Mouse (Mus musculus) left cerebral cortex, adult 18-20 months (tissue): Measurements from ENCODE around the gene Spem2. TPM values are rescaled to one million over a fixed set of nuclear protein-coding genes. Genes with fewer than 3 reads are reported as not detected.
A peak's percentile ranks its signal among the peaks of the same experiment; 100 is the strongest.
"Not testable (repeated sequence)": the region's sequence is repeated elsewhere in the genome, so short reads cannot be mapped to it uniquely, and the experiment has no call there.

Experiments used
- DNase-seq, 2 experiments: peaks; one replicate each; pipeline ENCODE4 v3.0.0; 2021 to 2022; ENCODE audit warnings: low spot score in 2 of 2, mixed read lengths in 1 of 2
- long read RNA-seq, 2 experiments: library from polyadenylated mRNA; stranded (forward); transcript quantifications; one replicate each; pipeline ENCODE4 v2.0.0; 2021
- total RNA-seq, 2 experiments: library from RNA; stranded (reverse); gene quantifications; 2 replicates each; pipeline ENCODE4 v1.2.3; 2021

The Spem2 gene
- total RNA-seq = not detected
- long read RNA-seq, experiment 1 = 0 reads
- long read RNA-seq, experiment 2 = 0 reads

DNA sequence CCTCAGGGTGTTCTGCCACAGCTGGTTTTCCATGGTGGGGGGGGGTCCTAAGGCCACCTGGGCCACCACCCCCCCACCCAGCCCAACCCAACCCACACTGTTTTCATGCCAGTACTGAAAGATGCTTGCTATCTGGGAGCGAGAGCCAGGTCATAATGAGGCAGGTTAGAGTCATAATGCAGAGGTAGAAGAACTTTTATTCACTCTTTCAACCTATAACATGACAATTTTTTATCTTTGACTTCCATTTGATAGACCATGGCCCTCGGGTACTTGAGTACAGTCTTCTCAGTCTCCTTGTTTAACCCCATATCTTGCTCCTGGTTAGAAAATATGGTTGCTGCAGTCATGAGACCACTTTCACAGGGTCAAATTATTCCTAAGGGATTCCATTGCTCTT is at the start of gene Spem2:
Spem2 (minus strand) TSS at position 101 of the 400 bp plus-strand sequence.
- no peak for DNase-seq

DNA sequence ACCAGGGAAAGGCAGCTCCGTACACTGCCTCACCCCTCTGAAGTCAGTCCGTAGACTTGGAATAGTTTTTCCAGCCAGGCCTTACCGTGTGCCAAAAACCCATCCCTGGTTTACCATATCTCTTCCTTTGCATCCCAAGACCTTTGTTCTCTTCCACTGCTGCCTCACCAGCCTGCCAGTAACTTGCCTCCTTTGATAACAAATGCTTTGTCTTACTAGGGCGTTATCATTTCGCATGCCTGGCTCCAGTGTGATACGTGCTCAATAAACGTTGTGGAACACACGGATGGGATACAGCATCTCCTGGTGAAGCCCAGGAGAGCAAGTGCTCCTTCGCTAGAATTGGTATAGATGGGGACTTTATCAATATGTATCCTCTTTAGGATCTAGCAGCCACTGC is 49.1 kb upstream of the Spem2 start:
- no peak for DNase-seq

DNA sequence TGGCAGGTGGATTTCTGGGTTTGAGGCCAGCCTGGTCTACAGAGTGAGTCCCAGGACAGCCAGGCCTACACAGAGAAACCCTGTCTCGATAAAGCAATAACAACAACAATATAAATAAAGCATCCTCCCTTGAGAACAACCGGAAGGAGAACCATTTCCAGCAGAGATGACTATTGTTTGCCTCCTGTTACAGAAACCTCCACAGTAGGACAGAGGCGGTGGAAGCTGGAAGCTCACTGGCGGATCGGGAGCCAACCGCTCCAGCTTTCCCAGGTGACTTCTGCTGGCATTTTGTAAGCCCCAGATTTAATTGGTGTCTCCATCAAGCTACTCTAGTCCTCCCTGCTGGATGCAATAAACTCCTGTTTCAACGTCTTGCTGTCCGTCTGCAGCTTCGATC is 47.3 kb upstream of the Spem2 start:
- DNase-seq = no peak

DNA sequence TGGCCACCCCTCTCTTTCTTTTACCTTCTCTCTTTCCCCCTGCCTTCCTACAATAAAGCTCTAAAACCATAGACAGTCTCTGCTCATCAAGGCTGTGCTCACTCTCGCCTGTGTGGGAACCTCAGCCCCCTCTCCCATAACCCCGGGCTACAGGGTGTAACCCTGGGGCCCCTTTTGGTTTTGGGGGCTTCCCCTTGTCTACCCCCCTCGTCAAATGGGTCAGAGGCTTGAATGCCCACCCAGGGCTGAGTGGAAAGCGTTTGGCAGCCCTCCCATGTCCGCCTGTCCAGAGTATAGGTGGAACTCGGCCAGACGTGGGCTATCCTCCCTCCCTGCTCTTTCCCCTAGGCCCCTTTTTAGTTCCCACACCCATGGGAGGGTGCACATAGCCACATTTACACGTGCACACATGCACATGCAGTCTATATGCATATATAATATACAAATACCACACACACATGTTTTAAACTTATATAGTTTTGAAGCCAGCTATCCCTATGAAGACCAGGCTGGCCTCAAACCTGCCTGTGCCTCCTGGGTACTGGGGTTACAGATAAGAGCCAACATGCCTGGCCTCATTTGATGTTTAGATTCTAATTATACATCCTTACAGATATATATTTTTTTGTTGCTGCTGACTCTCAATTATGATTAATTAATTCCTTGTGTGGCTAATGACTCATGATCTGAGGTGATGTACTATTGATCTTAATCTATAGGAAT is 46.0 kb upstream of the Spem2 start:
- DNase-seq = no peak

DNA sequence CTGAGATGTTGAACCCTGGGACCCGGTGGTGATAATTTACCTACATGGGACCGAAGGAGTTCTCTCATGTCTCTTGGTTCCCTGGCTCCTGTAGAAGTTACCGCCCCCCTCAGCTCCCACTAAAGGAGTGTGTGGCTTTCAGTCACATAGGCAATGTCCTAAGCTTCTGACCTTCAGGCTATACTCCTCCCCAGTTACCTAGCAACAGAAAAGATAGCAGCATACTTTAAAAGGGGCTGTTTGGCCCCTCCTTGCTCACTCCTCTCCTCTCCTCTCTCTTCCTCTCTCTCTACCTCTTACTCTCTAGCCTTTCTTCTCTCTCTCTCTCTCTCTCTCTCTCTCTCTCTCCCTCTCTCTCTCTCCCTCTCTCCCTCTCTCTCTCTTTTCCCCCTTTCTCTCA is 45.5 kb upstream of the Spem2 start:
- DNase-seq = not testable (repeated sequence)

DNA sequence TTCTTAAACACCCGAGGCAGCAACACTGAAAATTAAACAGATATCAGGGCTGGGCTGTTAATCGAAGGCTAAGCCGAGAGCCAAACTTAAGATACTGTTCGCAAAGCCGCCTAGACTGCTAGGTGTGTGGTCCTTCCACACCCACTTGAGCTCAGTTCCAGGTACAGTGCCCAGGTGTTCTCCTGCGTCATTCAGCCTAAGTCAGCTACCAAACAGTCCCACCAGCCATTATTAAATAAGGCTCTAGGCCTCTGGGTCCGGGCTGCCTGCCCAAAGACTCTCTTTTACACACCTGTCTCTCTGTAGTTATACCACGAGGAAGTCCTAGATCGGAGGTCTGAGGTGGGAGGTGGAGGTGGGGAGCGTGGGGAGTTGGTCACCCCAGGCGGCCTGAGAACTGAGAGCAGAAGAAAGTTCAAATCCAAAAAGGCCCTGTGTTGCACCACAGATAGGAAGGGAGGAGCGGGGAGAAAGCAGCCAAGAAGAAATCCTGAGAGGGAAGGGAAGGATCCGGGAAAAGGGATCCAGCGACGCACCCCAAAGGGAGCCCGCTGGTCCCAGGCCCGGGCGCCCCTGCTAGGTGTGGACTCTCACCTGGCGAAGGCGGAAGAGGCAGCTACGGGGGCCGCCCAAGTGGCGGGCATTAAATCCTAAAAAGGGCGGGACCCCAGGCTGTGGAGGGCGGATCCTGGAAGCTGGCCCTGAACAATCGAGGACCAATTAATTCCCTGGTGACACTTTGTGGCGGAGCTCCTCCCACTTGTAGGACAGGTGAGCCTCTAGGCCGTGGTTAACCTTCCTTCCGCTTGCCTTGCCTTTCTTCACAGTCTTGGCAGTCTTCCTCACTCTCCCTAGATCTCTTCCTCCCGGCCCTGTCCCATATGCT is 40.1 kb upstream of the Spem2 start, which contains the start of gene Tnk1:
Tnk1 (minus strand) TSS at position 618 of the 886 bp plus-strand sequence.
- no peak for DNase-seq

DNA sequence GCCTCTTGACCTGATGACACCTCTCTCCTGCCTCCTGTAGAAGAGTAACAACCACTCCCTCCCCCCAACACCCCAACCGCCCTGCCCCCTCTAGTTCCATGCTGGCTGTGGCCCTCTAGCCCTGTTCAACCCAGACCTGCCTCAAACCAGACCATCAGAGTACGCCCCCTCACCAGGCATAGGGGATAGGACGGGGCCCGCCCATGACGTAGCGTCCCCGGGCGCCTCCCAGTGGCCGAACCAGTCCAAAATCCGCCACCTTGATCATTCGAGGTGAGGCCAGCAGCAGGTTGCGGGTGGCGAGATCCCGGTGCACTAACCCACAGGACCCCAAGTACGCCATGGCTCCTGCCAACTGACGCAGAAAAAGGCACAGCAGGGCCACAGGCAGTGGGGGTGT is 37.1 kb upstream of the Spem2 start:
- peak in 1 of 2 experiments; percentile 38 for DNase-seq

DNA sequence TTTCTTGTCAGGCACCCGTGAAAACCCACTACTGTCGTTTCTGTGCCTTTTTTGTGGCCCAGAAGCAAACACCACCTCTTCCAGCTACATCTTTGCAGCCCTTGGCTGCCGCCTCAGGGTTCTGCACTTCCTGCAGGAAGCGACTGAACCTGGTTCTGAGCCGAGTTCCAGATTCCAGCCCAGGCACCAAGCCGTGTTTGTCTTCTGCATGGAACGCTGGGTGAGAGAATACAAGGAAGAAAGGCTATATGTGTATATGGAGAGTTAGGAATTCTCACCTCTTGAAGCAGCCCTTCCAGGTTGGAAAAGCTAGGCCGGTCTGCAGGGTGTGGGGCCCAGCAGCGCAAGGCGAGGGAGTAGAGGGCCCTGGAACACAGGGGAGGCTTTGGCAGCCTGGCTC is 36.4 kb upstream of the Spem2 start:
- no peak for DNase-seq

DNA sequence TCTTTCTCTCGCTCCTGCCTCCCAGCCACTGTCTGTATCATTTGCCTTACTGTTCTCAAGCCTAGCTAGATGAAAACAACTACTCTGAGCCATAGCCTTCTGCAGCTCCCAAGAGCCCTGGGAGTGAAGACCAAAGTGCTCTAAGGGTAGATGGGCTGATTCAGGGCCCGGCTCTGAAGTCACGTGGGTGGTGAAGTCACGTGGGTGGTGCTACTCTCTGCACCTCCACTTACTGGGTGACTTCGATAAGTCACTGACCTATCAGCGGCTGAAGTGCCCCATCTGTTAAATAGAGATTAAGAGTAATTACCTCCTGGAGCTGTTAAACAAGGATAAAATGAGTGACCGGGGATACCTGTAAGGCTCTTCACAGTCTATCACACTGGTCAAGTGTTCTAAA is 35.7 kb upstream of the Spem2 start:
- DNase-seq = no peak

DNA sequence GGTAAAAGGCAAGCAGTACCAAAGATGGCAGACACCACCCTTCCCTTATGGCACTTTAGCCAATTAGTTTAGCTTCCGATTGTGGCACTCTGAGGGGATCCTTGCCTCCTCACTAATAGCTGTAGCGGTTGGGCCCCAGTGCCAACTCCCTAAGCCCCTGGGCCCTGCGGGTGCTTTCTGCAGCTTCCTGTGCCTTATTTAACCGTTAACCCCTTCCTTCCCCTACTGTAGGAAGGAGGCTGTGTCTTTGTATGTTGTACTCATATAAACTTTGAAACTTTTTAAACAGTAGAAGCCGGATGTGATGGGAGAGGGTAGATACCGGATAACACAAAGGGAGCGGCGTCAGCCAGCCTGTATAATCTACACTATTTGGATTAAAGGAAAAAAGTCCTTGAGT is 32.5 kb upstream of the Spem2 start:
- no peak for DNase-seq

DNA sequence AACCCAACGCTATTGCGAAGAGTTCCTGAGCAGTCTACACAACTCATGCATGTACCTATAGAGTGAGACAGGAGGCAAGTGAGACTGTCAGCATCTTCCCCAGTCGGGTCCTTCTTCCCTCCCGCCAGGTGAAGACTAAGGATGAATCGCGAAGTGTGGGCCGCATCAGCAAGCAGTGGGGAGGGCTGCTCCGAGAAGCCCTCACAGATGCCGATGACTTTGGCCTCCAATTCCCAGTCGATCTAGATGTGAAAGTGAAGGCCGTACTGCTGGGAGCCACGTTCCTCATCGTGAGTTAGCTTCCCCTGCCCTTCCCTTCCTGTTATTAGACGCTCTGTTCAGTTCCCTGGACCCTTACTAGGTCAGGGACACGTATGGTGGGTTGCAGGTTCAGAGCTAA is 31.6 kb upstream of the Spem2 start:
- no peak for DNase-seq

DNA sequence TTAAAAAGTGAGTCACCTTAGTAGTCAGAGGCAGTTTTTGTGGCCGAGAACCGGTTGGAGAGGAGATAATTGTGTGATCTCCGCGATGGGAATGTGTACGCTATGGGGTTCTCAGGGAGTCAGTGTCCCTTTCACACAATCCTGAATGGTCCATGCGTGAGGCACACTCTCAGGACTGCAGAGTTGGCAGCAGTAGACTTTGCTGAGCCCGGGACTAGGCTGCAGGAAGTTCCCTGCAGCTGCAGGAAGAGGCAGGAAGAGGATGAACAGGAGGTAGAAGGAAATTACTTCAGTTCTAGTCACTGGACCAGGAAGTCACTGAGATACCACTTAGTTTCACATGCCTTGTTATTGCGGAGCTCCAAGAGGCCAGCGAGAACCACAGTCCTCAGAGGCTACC is 30.9 kb upstream of the Spem2 start:
- DNase-seq = no peak

DNA sequence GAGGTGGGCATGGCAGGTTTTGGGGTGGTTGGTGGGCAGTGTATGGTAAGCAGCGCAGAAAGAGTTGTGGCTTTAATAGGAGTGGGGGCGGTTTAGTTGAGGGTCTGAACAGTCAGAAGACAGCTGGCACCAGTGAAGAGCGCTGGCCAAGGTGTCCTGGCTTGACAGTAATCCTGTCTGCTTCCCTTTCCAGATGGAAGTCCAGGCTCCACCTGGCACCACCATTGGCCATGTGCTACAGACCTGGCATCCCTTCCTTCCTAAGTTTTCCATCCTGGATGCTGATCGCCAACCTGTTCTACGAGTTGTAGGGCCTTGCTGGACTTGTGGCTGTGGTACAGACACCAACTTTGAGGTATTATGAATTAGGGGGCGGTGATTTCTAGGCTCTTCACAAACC is 29.8 kb upstream of the Spem2 start:
- no peak for DNase-seq

DNA sequence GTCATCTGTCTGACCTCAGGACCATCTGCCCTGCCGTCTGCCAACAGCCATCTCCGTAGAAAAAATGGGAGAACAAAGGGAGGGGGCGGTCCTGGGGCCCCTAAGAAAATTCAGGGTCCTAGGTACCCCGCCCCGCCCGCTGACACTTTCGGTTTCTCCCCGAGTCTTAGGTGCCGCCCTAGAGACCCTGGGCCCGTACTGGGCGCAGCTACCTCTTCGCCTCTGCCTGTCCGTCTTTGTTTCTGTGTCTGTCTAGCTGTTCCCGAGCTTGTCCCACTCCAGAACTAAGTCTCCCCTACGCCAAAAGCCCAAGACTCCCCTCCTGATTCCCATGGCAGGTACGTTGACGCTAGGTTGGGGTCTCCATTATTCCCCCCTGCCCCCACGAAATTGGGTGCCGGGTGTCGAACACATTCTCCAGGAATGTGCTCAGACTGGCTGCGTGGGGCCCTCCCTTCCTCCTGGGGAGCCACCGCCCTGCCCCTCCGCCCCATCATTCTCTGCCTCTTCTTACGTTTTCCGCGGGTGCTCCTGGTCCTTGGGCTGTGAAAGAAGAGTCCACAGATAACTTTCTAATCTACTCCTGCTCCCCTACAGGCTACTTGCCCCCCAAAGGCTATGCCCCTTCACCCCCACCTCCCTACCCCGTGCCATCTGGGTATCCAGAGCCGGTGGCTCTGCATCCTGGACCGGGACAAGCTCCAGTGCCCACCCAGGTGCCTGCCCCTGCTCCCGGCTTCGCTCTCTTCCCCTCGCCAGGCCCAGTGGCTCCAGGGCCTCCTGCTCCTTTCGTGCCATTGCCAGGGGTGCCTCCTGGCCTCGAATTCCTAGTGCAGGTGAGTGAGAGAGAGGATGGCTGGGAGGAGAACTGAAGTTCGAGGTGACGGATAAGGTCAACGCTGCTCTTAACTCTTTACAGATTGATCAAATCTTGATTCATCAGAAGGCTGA is 28.7 kb upstream of the Spem2 start:
- DNase-seq = no peak

DNA sequence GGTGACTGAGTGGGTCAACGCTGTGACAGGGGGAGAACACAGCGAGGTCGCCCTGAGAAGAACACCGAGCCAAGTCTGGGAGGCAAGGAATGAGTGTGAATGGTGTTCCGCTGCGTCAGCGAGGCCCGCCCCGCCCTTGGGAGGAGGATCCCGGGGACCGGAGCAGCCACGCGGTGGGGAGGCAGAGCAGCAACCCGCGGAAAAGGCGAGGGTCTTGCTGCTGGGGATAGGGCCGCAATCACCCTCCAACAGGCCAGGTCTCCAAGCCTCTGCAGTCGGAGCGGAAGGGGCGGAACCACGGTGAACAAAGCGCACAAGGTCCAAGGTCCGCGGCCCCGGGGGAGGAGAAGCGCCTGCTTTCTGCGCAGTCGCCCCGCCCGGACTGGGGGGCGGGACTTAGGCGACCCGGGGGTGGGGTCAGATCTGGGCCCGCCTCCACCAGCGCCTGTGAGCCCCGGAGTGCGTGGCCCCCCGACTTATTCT is 28.0 kb upstream of the Spem2 start, which contains the start of gene Plscr3:
Plscr3 (plus strand) TSS at position 179 of the 483 bp plus-strand sequence.
- peak; percentile 80 to 87 for DNase-seq

DNA sequence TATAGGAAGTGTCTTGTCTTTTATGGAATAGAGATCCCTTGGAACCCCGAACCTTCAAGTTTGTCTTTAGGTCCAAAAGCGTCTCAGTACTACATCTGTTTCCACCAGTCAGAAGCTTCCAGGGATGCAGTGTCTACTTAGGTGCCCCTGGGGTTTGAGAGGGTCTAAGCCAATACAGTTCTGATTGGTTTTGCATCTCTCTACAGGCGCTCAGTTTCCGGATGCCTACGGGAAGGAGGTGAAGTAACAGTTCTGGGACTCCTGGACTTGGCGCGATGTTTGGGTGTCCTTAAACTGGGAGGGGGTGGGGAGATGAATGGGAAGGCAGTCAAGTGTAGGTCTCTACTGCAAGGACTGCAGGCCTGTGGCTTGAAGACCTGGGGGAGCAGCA is 20.4 kb upstream of the Spem2 start:
- no peak for DNase-seq

DNA sequence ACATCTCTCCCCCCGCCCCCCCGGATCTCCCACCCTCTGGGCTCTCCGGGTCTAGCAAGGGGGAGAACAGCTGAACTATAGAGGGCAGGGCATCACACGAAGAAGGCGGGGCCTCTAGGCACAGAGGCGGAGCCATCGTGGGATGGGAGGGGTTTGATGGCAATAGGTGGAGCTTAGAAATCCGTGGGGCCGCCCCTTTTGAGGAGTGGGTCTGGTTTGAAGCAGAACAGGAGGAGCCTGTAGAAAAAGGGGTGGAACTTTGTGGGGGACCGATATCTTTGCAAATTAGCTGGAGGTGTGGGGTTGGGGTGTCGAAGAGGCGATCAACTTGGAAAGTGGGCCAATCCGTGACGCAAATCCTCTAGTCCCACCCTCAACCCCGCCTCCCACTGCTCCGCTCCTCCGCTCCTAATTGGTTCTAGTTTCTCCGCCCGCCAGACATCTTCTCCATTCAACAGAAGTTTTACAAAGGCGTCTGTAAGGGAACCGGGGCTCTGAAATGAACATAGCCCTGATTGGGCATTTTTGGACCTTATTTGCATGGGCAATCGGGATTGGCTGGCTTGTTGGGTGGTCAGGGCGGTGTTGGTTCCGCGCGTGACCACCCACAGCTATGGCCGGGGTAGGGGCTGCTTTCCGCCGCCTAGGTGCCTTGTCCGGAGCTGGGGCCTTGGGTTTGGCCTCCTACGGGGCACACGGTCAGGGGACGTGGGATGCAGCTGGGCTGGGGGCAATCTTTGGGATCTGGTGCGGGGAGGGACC is 19.9 kb upstream of the Spem2 start, which contains the start of gene Tmem256:
Tmem256 (plus strand) TSS at position 563 of the 762 bp plus-strand sequence.
- peak; percentile 93 to 95 for DNase-seq

DNA sequence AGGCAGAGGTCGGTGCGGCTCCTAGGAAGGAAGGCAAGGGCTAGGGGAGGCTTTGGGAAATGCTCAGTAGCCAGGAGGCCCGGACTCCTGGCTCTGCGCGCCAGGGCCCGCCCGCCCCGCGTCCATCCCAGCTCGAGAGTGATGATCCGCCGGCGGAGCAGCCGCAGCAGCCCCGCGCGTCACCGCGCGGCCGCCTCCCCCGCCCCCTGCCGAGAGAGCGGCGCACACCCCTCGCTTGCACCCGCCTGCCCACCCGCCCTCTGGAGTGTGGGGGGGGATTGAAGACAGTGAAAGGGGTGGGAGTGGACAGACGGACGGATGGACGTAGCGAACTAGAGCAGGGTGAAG is 19.3 kb upstream of the Spem2 start, which contains the start of gene Nlgn2:
Nlgn2 (minus strand) TSS at position 181 of the 348 bp plus-strand sequence.
- DNase-seq = peak; percentile 65 to 81

DNA sequence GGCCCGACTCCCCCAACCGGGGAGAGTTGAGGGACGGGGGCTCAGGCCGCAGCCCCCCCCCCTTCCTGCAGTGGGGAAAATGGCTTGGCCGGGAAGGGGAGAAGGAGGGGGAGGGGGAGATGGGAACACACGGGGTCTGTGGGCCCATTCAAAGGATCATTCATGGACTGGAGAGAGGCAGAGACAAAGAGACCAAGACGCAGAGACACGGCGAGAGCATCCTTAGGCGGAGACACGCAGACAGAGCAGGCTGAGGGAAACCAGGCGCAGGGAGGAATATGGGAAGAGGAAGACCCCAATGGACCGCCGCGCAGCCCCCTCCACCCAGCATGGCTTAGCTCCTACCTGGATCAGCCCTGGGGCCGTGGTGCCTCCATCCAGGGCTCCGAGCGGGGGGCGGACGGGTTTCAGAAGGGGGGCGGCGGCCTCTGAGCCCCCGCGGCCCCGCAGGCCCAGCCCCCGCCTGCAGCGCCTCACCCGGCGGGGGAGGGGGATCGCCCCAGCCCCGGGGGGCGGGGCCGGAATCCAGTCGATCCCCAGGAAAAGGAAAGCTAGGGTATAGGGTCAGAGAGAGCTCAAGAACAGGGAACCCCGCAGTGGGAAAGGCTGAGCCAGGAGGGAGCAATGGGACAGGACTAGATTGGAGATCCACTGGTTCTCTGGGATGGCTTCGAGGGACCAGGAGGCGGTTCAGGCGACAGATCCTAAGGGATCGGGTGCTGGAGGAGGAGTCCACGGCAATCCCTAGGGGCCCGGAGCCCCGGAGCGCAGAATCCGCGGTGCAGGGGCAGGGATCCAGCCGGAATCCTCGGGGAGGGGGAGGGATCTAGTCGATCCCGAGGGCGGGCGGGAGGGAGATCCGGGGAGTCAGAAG is 18.7 kb upstream of the Spem2 start:
- DNase-seq = peak; percentile 46 to 53
